Mouse (Mus musculus) induced T-regulatory cell, adult 2 months (primary cell): ENCODE measurements around the gene Fah.

Source experiments
- DNase-seq: peaks from one replicate; pipeline ENCODE4 v3.0.0-alpha.2; 2012; ENCODE audit warnings: low read depth

Fah gene

GRCm38 (mm10) chr7:84606293-84606749 lies at the start of gene Fah:
Fah (minus strand) TSS chr7:84606722.
- DNase-seq: peak; percentile 61

- no peak for DNase-seq
These were observed 46.2 kb upstream of the Fah start for GRCm38 (mm10) chr7:84652740-84653139.

GRCm38 (mm10) chr7:84651987-84652321 lies 45.4 kb upstream of the Fah start:
- no peak for DNase-seq

GRCm38 (mm10) chr7:84651303-84651986 lies 44.9 kb upstream of the Fah start:
- no peak for DNase-seq

GRCm38 (mm10) chr7:84649016-84649415 lies 42.5 kb upstream of the Fah start:
- DNase-seq: no peak

GRCm38 (mm10) chr7:84646256-84646655 lies 39.7 kb upstream of the Fah start:
- no peak for DNase-seq

GRCm38 (mm10) chr7:84643270-84643998 lies 36.9 kb upstream of the Fah start:
- no peak for DNase-seq

- DNase-seq: no peak
These were observed 35.8 kb upstream of the Fah start for GRCm38 (mm10) chr7:84642159-84642928.

- DNase-seq: no peak
These were observed 30.4 kb upstream of the Fah start for GRCm38 (mm10) chr7:84636939-84637338.

GRCm38 (mm10) chr7:84631878-84632277 lies 25.4 kb upstream of the Fah start:
- DNase-seq: no peak

- DNase-seq: no peak
These were observed 17.2 kb upstream of the Fah start for GRCm38 (mm10) chr7:84623718-84624117.

- no peak for DNase-seq
These were observed 14.4 kb upstream of the Fah start for GRCm38 (mm10) chr7:84620956-84621355.

GRCm38 (mm10) chr7:84618951-84619350 lies 12.4 kb upstream of the Fah start:
- no peak for DNase-seq

- DNase-seq: peak; percentile 12
These were observed 5.9 kb upstream of the Fah start for GRCm38 (mm10) chr7:84612445-84612844.

- DNase-seq: no peak
These were observed 5.1 kb upstream of the Fah start for GRCm38 (mm10) chr7:84611609-84612008.

GRCm38 (mm10) chr7:84605704-84606292 lies 724 bp downstream of the Fah start:
- DNase-seq: peak; percentile 74

- peak; percentile 22 for DNase-seq
These were observed 1.4 kb downstream of the Fah start for GRCm38 (mm10) chr7:84605033-84605687.

GRCm38 (mm10) chr7:84604501-84604900 lies 2.0 kb downstream of the Fah start:
- DNase-seq: peak; percentile 23

- DNase-seq: no peak
These were observed 5.2 kb downstream of the Fah start for GRCm38 (mm10) chr7:84601331-84601730.

- DNase-seq: no peak
These were observed 5.9 kb downstream of the Fah start for GRCm38 (mm10) chr7:84600631-84601030.

GRCm38 (mm10) chr7:84596633-84597032 lies 9.9 kb downstream of the Fah start:
- DNase-seq: no peak

- DNase-seq: no peak
These were observed 10.5 kb downstream of the Fah start for GRCm38 (mm10) chr7:84596002-84596401.
